In the genomic region with DNA sequence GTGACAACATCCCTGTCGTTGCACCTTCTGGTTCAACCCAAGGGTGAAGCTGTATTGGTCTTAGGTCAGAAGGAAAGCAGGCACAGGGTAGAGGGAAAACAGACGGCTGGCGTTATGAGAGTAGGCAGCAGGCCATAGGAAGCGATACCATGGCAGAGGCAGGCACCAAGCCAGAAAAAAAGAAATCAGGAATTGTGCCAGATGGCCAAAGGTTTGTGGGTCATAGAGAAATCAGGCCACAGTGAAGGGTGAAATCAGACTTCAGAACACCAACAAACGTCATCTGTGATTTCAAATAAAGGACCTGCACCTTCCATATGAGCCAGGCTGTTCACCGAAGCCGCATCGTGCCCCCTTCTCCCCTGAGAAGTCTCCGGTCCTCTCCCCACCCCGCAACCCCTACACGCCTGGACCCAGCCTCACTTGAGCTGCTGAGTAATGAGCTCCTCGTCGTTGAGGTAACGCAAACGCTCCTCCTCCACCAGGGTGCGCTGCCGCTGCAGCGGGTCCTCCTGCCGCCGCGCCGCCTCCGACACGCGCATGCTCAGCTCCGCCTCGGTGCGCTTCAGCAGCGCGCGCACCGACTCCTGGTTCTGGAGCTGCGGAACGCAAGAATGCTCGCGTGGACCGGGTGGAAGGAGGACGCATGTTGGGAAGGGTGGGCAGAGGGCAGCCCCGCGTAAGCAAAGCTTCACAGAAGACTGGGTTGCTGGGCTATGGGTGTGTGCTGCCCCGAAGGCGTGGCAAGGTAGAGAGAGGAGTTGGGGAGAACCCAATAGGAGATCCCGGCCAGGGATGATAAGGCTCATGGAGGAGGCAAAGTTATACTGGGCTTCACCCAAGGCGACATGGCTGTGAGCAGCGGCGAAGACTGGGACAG, we compare ENCODE assay signal across 8 mouse cellular contexts. TPM values are rescaled to one million over a fixed set of nuclear protein-coding genes. Genes with fewer than 3 reads are reported as not detected.
DNase-seq lines count a peak whose midpoint lies in the region; ATAC-seq and TF ChIP-seq lines count a peak whose summit lies in the region.

No protein-coding gene starts in this region.

- H3K27me3 ChIP-seq in hindbrain, embryonic 11.5 days (ENCODE audit: control insufficient read depth, insufficient read depth, low read length) = peaks cover 53% of the 10 kb centered on the region
- peaks cover 46% of the 10 kb centered on the region for H3K27me3 ChIP-seq in lung, postnatal 0 days (replicated peaks; ENCODE audit: insufficient read depth, low read length)

- H3K9ac ChIP-seq in hindbrain, embryonic 11.5 days (ENCODE audit: low read depth, low read length) = peak overlapping the region; percentile 45; the same call in 1 of the 2 replicates
- no peak overlapping the region for H3K9ac ChIP-seq in lung, postnatal 0 days (replicated peaks; ENCODE audit: low read depth)

- no peak overlapping the region for H3K27ac ChIP-seq in hindbrain, embryonic 11.5 days (ENCODE audit: low read depth, low read length)
- no peak overlapping the region for H3K27ac ChIP-seq in lung, postnatal 0 days (ENCODE audit: low read length)

- WGBS in hindbrain, embryonic 11.5 days = 7% methylated on average over 46 of the region's 46 CpGs
- WGBS in lung, postnatal 0 days = 6% methylated on average over 46 of the region's 46 CpGs

- peak overlapping the region; percentile 39 for H3K4me3 ChIP-seq in hindbrain, embryonic 11.5 days (ENCODE audit: low read depth, low read length)
- H3K4me3 ChIP-seq in lung, postnatal 0 days (ENCODE audit: low read depth, low read length) = peak overlapping the region; percentile 33

- H3K9me3 ChIP-seq in hindbrain, embryonic 11.5 days (ENCODE audit: control insufficient read depth, low read length) = no peaks in the 10 kb centered on the region
- no peaks in the 10 kb centered on the region for H3K9me3 ChIP-seq in lung, postnatal 0 days (ENCODE audit: low read length)

- peak; percentile 94 for DNase-seq in NIH3T3 (ENCODE audit: low read depth)
- peak; percentile 95 for DNase-seq in cerebellum, adult 9-11 months
- peak; percentile 70 to 93 for DNase-seq in frontal cortex, adult 2 months (ENCODE audit: extremely low spot score in 1 of 2, low spot score in 1 of 2)
- peak; percentile 95 for DNase-seq in hindbrain, embryonic 11.5 days (ENCODE audit: low spot score)
- DNase-seq in layer of hippocampus, postnatal 10 days (ENCODE audit: low spot score in 2 of 2) = peak; percentile 93 to 95
- peak; percentile 92 for DNase-seq in lung, postnatal 0 days (ENCODE audit: low spot score)
- DNase-seq in ovary, postnatal 14 days (ENCODE audit: low spot score) = peak; percentile 81
- DNase-seq in thymus, postnatal 10 days (ENCODE audit: low spot score in 2 of 2) = peak; percentile 76 to 95

- peak; percentile 99 for TF ChIP-seq CTCF in lung, postnatal 0 days (IDR thresholded peaks at IDR 0.05)

- peak; percentile 55 for ATAC-seq in hindbrain, embryonic 11.5 days (ENCODE audit: low FRiP score)
- peak; percentile 78 for ATAC-seq in lung, postnatal 0 days

- peaks cover 18% of the 10 kb centered on the region; the same call in 1 of the 2 replicates for H3K4me1 ChIP-seq in hindbrain, embryonic 11.5 days (replicated peaks; ENCODE audit: control insufficient read depth, insufficient read depth, low read length)
- 0 out of 2 replicates have a peak, but pooled peaks cover 9% of the 10 kb centered on the region for H3K4me1 ChIP-seq in lung, postnatal 0 days (ENCODE audit: insufficient read depth, low read depth, low read length)

- peak overlapping the region; percentile 89 for H3K4me2 ChIP-seq in hindbrain, embryonic 11.5 days (replicated peaks; ENCODE audit: low read depth, low read length)
- peak overlapping the region; percentile 66 for H3K4me2 ChIP-seq in lung, postnatal 0 days (replicated peaks; ENCODE audit: low read depth, low read length)

- TF ChIP-seq EP300 in lung, postnatal 0 days (IDR thresholded peaks at IDR 0.05) = no peak

- no peaks in the 10 kb centered on the region for H3K36me3 ChIP-seq in hindbrain, embryonic 11.5 days (ENCODE audit: control insufficient read depth, insufficient read depth, low read length)
- H3K36me3 ChIP-seq in lung, postnatal 0 days (ENCODE audit: insufficient read depth, low read length) = no peaks in the 10 kb centered on the region

RNA-seq across cellular contexts. Expression of gene 4933428G20Rik, which starts 31.5 kb away (rescaled TPM):
- polyA plus RNA-seq in frontal cortex, adult 2 months (2012; rRNA removed) = 0.13 and 0.24 TPM in 2 replicates
- 0.20 TPM in 1 of 2 replicates, not detected in the other for polyA plus RNA-seq in hindbrain, embryonic 11.5 days (2014; fragmentation: Nextera tagmentation; extraction: Ambion mirVana)
- total RNA-seq in layer of hippocampus, postnatal 10 days (2021) = under 1 TPM in 1 of 2 experiments, not detected in 1; 0.22 TPM
- 0.32 and 0.42 TPM in 2 replicates for polyA plus RNA-seq in lung, postnatal 0 days (2015; fragmentation: Nextera tagmentation; extraction: Ambion mirVana)

RNA-seq across cellular contexts. Expression of gene Srcin1, which starts 44.4 kb away (rescaled TPM):
- polyA plus RNA-seq in frontal cortex, adult 2 months (2012; rRNA removed) = 117 and 123 TPM in 2 replicates
- polyA plus RNA-seq in hindbrain, embryonic 11.5 days (2014; fragmentation: Nextera tagmentation; extraction: Ambion mirVana) = 1.9 and 2.2 TPM in 2 replicates
- 100 to 1,000 TPM; 271 to 286 TPM for total RNA-seq in layer of hippocampus, postnatal 10 days (2021)
- polyA plus RNA-seq in lung, postnatal 0 days (2015; fragmentation: Nextera tagmentation; extraction: Ambion mirVana) = 0.36 and 0.45 TPM in 2 replicates

Comparison
In these comparisons a context has a peak if more than half of its experiments do, and no peak if none do; other contexts are left out.
1. RNA of gene Srcin1, which starts 44.4 kb away (polyA plus RNA-seq): 117 to 123 TPM in frontal cortex, adult 2 months; 1.9 to 2.2 TPM in hindbrain, embryonic 11.5 days and 0.36 to 0.45 TPM in lung, postnatal 0 days; every median in the first group is over 10 times any median in the second.
2. Peak in every context shown above with its lines, with median percentiles within 50 percentile points of each other: DNase-seq.